Mouse (Mus musculus): ENCODE results near the gene Gm28308.

- TF ChIP-seq CTCF (IDR thresholded peaks at IDR 0.05) (no peak), EP300 (IDR thresholded peaks at IDR 0.05) (no peak)
Measured at GRCm38 (mm10) chr6:52223939-52224760, 11.0 kb upstream of the Gm28308 start.

Data from lung, postnatal 0 days (tissue).